Mouse (Mus musculus): ENCODE measurements around the gene Gm17660. TPM values are rescaled to one million over a fixed set of nuclear protein-coding genes. Genes with fewer than 3 reads are reported as not detected.

Gene Gm17660
- polyA plus RNA-seq, 1 experiment from 2014 or later = 0.47 TPM

DNA sequence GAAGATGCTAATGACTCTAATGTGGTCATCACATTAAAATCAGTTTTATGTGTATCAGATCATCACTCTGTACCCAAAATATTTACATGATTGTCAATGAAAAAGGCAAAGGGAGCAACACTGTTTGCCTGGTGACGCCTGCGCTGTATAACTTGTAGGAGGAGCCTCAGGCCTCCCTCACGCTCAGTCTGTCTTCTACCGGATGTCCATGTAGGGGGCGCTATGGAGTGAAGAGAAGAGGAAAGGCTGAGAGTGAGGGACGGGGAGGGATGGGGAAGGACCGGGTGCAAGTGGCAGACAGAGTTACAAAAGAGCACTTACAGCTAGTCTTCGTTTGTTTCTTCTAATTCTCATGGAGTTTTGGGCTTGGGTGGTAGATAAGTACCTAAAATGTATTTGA lies 24.5 kb downstream of the Gm17660 start:
- no peak for ATAC-seq (replicated peaks)
- H3K27ac ChIP-seq (replicated peaks) = no peak overlapping the region
- peaks cover 5% of the 10 kb centered on the region for H3K4me1 ChIP-seq
- 60% methylated on average over 8 of the region's 8 CpGs for WGBS
- peaks cover 18% of the 10 kb centered on the region for H3K36me3 ChIP-seq
- H3K9ac ChIP-seq (replicated peaks) = no peak overlapping the region
- H3K4me2 ChIP-seq (replicated peaks) = no peak overlapping the region
- H3K9me3 ChIP-seq = no peaks in the 10 kb centered on the region
- H3K27me3 ChIP-seq = no peaks in the 10 kb centered on the region
- no peak overlapping the region for H3K4me3 ChIP-seq

- WGBS = 54% methylated on average over 4 of the region's 4 CpGs
- no peaks in the 10 kb centered on the region for H3K27me3 ChIP-seq
- H3K9me3 ChIP-seq = no peaks in the 10 kb centered on the region
- ATAC-seq (replicated peaks) = no peak
- no peak overlapping the region; the same call in 1 of the 2 replicates for H3K4me3 ChIP-seq
- H3K4me2 ChIP-seq (replicated peaks) = peak overlapping the region; percentile 62
- H3K9ac ChIP-seq (replicated peaks) = no peak overlapping the region
- H3K27ac ChIP-seq (replicated peaks) = no peak overlapping the region
- peaks cover 18% of the 10 kb centered on the region for H3K36me3 ChIP-seq
- H3K4me1 ChIP-seq = peaks cover 17% of the 10 kb centered on the region
Measured at GRCm38 (mm10) chr5:104048139-104048538, 29.3 kb downstream of the Gm17660 start.

DNA sequence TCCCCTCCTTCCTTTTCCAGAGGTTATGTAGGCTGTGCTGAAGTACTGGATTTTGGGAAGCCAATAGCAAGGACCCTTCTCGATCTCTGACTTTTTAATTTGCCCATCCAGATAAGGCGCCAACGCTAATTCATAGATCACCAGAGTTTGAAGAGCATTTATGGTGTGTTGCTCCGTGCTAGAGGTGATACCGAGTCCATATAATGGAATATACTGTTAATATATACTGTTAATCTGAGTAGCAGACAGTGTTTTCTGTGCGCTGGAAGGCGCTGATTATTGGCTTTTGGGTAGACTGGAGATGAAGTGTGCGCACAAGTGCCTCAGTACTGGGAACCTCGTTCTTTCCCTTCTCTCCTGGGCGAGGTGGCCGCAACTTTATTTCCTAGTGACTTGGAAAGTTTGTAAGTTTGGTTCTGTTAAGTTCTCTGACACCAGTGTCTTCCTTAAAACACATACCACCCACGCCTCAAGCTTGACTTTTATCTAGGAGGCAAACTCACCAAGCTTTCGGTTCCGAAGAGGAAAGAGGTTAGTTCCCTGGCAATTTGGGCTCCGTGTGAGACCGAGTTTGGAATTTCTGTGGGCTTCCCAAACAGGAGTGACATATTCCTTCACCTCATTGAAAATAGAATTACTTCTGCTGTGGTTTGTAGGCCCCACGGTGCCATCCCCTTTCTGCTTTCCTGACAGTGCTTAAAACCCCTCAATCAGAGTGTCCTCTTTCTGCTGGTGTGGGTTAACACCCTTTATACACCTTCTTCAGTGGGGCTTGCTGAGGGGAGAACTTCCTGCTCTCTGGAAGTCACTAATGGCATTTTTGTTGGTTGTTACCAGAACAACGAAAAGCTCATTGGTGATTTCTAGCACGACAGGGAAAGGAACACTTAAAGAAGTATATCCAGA lies 30.0 kb downstream of the Gm17660 start:
- Histone ChIP-seq H3K9me3 (no peaks in the 10 kb centered on the region), H3K27ac (replicated peaks) (peak overlapping the region; percentile 79), H3K36me3 (peaks cover 18% of the 10 kb centered on the region), H3K4me3 (peak overlapping the region; percentile 71), H3K4me1 (peaks cover 17% of the 10 kb centered on the region), H3K9ac (replicated peaks) (peak overlapping the region; percentile 76), H3K27me3 (no peaks in the 10 kb centered on the region), H3K4me2 (replicated peaks) (peak overlapping the region; percentile 62)
- ATAC-seq (replicated peaks) = no peak
- 11% methylated on average over 19 of the region's 19 CpGs for WGBS

DNA sequence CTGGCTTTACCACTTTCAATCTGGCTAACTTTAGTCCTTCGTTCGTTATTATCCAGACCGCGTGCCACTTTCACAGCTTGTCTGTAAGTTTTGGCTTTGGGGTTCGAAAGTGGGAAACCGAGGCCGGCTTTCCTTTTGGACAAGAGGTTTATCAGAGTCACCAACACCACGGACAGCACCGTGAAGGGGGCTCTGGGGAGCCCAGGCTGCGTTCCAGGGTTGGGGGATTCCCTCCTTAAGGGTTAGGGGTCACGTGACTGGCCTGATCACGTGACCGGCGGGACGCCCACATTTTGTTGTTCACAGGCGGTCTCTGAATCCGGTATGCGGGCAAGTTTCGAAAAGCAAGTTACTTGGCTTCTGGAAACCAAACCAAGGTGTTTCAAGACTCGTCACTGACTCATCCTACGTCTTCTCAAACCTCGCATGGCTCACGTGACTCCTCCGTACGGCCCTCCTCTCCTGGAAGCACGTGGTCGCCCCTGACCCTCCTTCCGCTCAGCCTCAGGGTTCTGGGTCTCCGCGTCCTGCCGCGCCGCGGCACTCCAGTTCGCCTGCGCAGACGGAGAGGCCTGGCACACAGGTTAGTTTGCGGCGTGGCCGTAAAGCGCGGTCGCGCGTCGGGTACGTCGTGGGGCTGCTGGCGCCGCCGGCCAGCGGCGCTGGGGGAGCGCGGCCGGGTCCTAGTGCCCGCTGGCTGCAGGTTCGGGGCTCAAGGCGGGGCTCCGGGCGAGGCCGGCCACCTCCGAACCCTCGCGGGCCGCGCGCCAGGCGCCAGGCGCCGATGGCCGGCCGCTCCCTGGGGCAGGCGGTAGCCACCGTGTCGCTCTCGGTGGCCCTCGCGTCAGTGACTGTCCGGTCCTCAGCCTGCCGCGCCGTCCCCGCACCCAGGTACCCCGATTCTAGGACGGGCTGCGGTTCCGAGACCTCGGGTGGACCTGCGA lies 30.9 kb downstream of the Gm17660 start, which contains the start of gene Nudt9:
TSS of gene Nudt9 (plus strand) at position 51 of the 944 bp plus-strand sequence.
- H3K4me1 ChIP-seq = peaks cover 17% of the 10 kb centered on the region

DNA sequence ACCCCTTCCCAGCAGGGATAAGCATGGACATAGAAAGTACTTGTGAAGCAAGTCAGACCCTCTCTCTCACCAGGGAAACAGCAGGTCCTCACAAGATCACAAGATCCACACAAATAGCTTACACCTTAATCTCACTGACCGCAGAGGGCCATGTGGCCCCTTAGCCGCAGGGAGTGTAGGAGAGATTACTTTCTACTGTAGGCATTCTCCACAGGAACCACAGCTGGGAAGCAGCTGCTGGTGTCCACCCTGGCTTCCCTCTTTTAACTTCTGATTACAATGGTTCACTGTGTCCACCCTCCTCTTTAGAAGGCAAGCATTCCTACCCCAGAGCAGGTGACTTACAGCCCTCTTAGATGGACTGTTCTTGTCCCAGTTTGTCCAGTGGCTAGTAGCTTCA lies 33.7 kb downstream of the Gm17660 start:
- 52% methylated on average over 2 of the region's 2 CpGs for WGBS
- H3K9me3 ChIP-seq = no peaks in the 10 kb centered on the region
- ATAC-seq (replicated peaks) = no peak

More for the DNA sequence above, 30.9 kb downstream of the Gm17660 start, which contains the start of gene Nudt9:
- Histone ChIP-seq H3K27ac (replicated peaks) (peak within 1 kb of the TSS; percentile 79), H3K4me2 (replicated peaks) (peak within 1 kb of the TSS; percentile 62), H3K27me3 (no peaks in the 10 kb centered on the region), H3K36me3 (peaks cover 11% of the 10 kb centered on the region), H3K9ac (replicated peaks) (peak within 1 kb of the TSS; percentile 76), H3K9me3 (no peaks in the 10 kb centered on the region), H3K4me3 (peak within 1 kb of the TSS; percentile 71)
- peak; percentile 99 for ATAC-seq (replicated peaks)
- whole genome bisulfite sequencing = 6% methylated on average over 84 of the region's 90 CpGs

DNA sequence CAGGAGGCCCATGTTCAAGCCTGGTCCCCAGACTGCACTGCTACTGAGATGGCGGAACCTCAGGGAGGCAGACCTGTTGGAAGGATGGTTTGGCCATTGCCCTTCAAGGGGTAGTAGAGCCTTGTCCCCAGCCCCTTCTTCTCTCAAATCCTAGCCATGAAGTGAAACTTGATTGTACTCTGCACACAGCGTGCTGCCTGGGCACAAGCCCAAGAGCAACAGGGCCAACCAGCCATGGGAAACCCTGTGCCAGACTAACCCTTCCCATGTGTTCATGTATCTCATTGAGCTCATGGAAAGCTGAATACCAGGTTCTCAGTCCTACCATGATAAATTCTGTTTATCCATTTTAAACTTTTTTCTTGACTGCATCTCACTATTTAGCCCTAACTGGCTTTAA lies 34.5 kb downstream of the Gm17660 start:
- ATAC-seq (replicated peaks) = no peak
- 80% methylated on average over 2 of the region's 2 CpGs for WGBS

More for the DNA sequence above, 33.7 kb downstream of the Gm17660 start:
- Histone ChIP-seq H3K4me1 (peaks cover 17% of the 10 kb centered on the region), H3K27ac (replicated peaks) (no peak overlapping the region), H3K4me2 (replicated peaks) (no peak overlapping the region), H3K27me3 (no peaks in the 10 kb centered on the region), H3K4me3 (no peak overlapping the region), H3K9ac (replicated peaks) (no peak overlapping the region), H3K36me3 (no peaks in the 10 kb centered on the region)

GRCm38 (mm10) chr5:104039154-104039932 lies 38.1 kb downstream of the Gm17660 start:
- no peak; the same call in 1 of the 2 replicates for ATAC-seq (replicated peaks)
- H3K4me2 ChIP-seq (replicated peaks) = no peak overlapping the region
- H3K4me1 ChIP-seq = no peaks in the 10 kb centered on the region
- H3K27me3 ChIP-seq = no peaks in the 10 kb centered on the region
- no peak overlapping the region for H3K4me3 ChIP-seq
- H3K9me3 ChIP-seq = no peaks in the 10 kb centered on the region
- H3K27ac ChIP-seq (replicated peaks) = no peak overlapping the region
- WGBS = 67% methylated on average over 6 of the region's 6 CpGs
- no peaks in the 10 kb centered on the region for H3K36me3 ChIP-seq
- H3K9ac ChIP-seq (replicated peaks) = no peak overlapping the region

More for the DNA sequence above, 34.5 kb downstream of the Gm17660 start:
- Histone ChIP-seq H3K9me3 (no peaks in the 10 kb centered on the region), H3K4me2 (replicated peaks) (no peak overlapping the region), H3K4me3 (no peak overlapping the region), H3K36me3 (no peaks in the 10 kb centered on the region), H3K27me3 (no peaks in the 10 kb centered on the region), H3K4me1 (peaks cover 12% of the 10 kb centered on the region), H3K9ac (replicated peaks) (no peak overlapping the region), H3K27ac (replicated peaks) (no peak overlapping the region)

DNA sequence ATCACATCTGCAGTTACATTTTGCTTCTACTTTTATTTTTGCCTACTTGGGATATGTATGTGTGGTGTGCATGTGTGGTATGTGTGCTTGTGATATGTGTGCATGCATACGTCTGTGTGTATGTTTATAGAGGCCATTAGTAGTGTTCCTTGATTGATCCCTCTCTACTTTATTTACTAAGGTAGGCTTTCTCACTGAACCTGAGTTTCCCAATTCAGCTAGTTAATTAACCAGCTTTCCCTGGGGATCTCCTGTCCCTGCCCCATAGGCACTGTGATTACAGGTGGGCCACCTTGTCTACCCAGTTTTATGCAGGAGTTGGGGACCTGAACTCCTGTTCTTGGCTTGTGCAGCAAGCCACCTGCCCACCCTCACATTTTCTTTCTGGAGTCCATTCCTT lies 40.7 kb downstream of the Gm17660 start:
- H3K4me1 ChIP-seq = no peaks in the 10 kb centered on the region
- H3K9me3 ChIP-seq = no peaks in the 10 kb centered on the region
- H3K4me3 ChIP-seq = no peak overlapping the region
- H3K9ac ChIP-seq (replicated peaks) = no peak overlapping the region
- no peak overlapping the region for H3K4me2 ChIP-seq (replicated peaks)
- H3K36me3 ChIP-seq = no peaks in the 10 kb centered on the region
- ATAC-seq (replicated peaks) = no peak
- no peak overlapping the region for H3K27ac ChIP-seq (replicated peaks)
- 94% methylated on average over 1 of the region's 1 CpGs for WGBS
- H3K27me3 ChIP-seq = no peaks in the 10 kb centered on the region

- no peak for ATAC-seq (replicated peaks)
- Histone ChIP-seq H3K27ac (replicated peaks) (no peak overlapping the region), H3K4me1 (no peaks in the 10 kb centered on the region), H3K36me3 (no peaks in the 10 kb centered on the region), H3K9me3 (no peaks in the 10 kb centered on the region), H3K4me3 (no peak overlapping the region), H3K4me2 (replicated peaks) (no peak overlapping the region), H3K27me3 (no peaks in the 10 kb centered on the region), H3K9ac (replicated peaks) (no peak overlapping the region)
- 45% methylated on average over 1 of the region's 1 CpGs for WGBS
Measured at GRCm38 (mm10) chr5:104035824-104036223, 41.6 kb downstream of the Gm17660 start.

GRCm38 (mm10) chr5:104035066-104035465 lies 42.3 kb downstream of the Gm17660 start:
- no peak overlapping the region for H3K27ac ChIP-seq (replicated peaks)
- no peaks in the 10 kb centered on the region for H3K36me3 ChIP-seq
- H3K4me3 ChIP-seq = no peak overlapping the region
- no peaks in the 10 kb centered on the region for H3K9me3 ChIP-seq
- no peaks in the 10 kb centered on the region for H3K4me1 ChIP-seq
- H3K9ac ChIP-seq (replicated peaks) = no peak overlapping the region
- H3K27me3 ChIP-seq = no peaks in the 10 kb centered on the region
- H3K4me2 ChIP-seq (replicated peaks) = no peak overlapping the region
- ATAC-seq (replicated peaks) = no peak

- Histone ChIP-seq H3K9me3 (no peaks in the 10 kb centered on the region), H3K27ac (replicated peaks) (no peak overlapping the region), H3K4me3 (no peak overlapping the region), H3K27me3 (no peaks in the 10 kb centered on the region), H3K4me1 (no peaks in the 10 kb centered on the region), H3K4me2 (replicated peaks) (no peak overlapping the region), H3K36me3 (no peaks in the 10 kb centered on the region), H3K9ac (replicated peaks) (no peak overlapping the region)
- no peak for ATAC-seq (replicated peaks)
- 88% methylated on average over 2 of the region's 2 CpGs for WGBS
Measured at GRCm38 (mm10) chr5:104032434-104033097, 44.8 kb downstream of the Gm17660 start.
